Mouse (Mus musculus) thymus, postnatal 36 days (tissue): Measurements from ENCODE around the gene Vwa5a.

Experiments
- DNase-seq, 2 experiments: peaks; one replicate each; pipeline ENCODE4 v3.0.0; 2022; ENCODE audit warnings: mixed read lengths in 2 of 2

Vwa5a gene

DNA sequence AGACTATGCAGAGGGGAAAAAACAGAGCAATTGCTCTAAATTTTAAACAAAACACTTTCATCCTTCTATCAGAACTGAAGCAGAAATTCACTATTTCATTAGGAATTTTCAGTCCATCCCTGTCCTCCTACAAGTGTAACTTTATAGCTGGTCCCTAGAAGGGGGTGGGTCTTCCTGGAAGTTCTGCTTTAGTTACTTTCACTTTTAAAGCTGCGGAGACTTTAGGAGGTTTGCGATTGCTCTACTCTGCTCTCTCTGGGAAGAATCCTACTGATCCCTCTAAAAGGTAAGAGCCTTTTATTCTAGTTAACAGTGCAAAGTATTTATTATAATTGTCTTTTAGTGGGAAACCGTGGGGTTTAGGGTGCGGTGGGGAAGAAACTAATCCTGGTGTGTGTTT lies at the start of gene Vwa5a:
Vwa5a (plus strand) TSS at position 167 of the 400 bp plus-strand sequence.
- no peak for DNase-seq

DNA sequence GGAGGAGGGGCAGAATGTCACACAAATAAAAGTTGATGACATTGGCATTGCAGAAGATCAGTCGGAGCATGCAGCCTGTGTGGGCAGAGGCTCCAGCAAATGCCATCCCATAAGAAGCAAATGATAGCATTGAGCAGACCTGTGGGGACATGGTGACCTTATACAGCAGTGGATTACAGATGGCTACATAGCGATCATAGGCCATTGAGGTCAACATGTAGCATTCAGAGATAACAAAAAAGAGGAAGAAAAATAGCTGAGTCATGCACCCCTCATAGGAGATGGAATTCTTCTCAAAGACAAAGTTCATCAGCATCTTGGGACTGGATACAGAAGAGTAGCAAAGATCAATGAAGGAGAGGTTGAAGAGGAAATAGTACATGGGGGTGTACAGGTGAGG lies 45.2 kb upstream of the Vwa5a start:
- DNase-seq, result no peak

DNA sequence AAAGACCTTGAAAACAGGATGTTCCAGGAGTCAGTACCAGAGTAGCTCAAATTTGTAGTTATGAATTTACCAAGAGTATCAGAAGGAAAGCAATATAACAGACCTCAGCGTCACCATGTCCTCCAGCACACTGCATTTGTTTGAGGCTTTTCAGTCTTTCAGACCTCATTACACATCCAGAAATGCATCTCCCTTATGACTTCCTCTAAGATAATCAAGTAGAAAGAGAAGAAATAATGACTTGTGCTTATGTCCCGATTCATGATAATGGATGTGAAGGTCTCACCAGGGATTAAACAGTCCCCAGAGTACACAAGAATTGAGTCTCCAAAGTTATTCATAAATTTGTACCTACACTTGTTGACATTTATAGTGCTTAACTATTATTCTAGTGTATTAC lies 43.6 kb upstream of the Vwa5a start, which contains the start of gene Olfr918:
Olfr918 (minus strand) TSS at position 101 of the 400 bp plus-strand sequence.
- DNase-seq, result no peak

DNA sequence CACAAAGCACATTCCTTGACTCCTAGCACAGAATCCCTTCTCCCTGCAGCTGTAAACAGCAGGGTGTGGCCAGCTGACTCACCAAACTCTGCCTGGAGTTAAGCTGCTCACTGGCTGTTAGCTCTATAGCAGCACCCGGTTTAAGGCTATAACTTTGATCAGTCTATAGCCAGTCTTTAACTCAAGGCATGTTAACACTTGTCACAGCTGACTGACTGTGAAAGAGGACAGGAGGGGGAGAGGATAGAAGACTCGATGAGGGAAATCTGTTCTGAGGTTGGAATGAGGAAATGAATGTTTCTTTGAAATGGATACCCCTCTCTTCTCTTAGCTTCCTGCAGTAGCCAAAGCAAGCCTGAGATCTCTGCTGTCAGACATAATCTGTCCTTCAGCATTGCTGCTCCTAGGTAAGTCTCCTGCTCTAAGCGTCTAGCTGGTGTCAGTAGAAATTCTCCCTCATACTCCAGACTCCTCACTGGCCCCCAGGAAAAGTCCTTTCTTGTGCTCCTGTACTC lies 916 bp downstream of the Vwa5a start:
- DNase-seq, result no peak

DNA sequence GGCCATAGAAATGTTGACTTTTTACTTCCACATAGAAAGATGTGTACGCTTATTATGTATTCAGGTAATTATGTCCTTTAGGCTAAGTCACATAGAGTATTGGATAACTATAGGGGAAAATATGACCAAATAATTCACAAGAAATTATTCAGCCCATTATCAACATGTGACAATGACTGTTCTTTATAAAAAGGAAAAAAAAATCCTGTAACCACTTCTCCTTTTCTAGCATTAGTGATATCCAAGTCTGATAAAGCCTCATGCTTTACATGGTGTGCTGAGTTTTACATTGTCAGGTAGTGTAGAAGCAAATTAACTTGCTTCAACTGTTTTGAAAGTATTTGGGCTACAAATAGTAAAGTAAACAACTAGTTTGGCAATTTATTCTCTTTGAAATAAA lies 6.0 kb downstream of the Vwa5a start:
- DNase-seq, result no peak

GRCm38 (mm10) chr9:38728218-38728617 lies 10.2 kb downstream of the Vwa5a start:
- no peak for DNase-seq

GRCm38 (mm10) chr9:38741408-38741807 lies 23.3 kb downstream of the Vwa5a start:
- no peak for DNase-seq

DNA sequence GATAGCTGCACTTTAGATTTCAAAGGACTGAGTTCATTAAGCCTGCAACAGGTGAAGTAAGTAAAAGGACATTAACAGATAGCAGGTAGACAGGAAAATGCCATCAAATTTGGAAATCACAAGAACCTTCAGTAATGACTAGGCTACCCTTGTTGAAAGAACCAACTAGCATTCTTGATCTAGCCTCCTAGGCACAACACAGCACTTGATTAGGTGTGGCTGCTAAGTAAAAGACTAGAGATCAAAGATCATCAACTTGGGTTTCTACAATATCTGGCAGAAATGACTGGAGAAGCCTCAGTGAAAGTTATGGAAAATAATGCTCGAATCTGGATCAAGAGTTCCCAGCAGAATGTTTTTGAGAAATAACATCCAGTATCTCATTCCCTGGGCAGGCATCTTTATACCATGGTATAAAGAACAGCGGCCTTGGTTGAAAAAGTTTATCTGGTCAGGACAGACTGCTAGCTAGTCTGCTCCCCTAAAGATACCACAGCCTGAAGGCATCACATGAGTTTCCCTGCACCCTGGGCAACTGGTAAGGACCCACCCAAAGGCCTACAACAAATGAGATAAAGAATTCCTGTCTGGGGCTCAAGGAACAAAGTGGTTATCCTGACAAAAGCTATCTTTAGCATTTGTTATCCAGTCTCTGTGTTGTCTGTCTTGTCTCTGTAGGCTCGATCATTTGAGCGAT lies 26.7 kb downstream of the Vwa5a start:
- no peak for DNase-seq

GRCm38 (mm10) chr9:38751999-38752398 lies 33.9 kb downstream of the Vwa5a start, which contains the start of gene Olfr920:
Olfr920 (plus strand) TSS chr9:38752299.
- DNase-seq, result no peak

GRCm38 (mm10) chr9:38772768-38773167 lies 54.7 kb downstream of the Vwa5a start, which contains the start of gene Olfr921:
Olfr921 (plus strand) TSS chr9:38773068.
- DNase-seq, result no peak

- DNase-seq, result no peak
These were observed 74.6 kb downstream of the Vwa5a start for GRCm38 (mm10) chr9:38792689-38793088.
